Comparison of ENCODE assay signal across 8 mouse cellular contexts in genomic region chr1:143941465-143941864, GRCm38 (mm10).
DNase-seq lines count a peak whose midpoint lies in the region; ATAC-seq and TF ChIP-seq lines count a peak whose summit lies in the region.

No protein-coding gene starts in this region.

- H3K9me3 ChIP-seq in heart, embryonic 11.5 days (replicated peaks; ENCODE audit: control insufficient read depth, low read length), result no peaks in the 10 kb centered on the region
- H3K9me3 ChIP-seq in kidney, postnatal 0 days (replicated peaks; ENCODE audit: low read length), result no peaks in the 10 kb centered on the region

- DNase-seq in frontal cortex, postnatal 10 days (ENCODE audit: low spot score in 2 of 2), result peak; percentile 17 to 35
- DNase-seq in 3T3-L1 (ENCODE audit: low read depth, low spot score), result peak; percentile 92
- DNase-seq in adrenal gland, postnatal 36 days, result peak; percentile 89 to 93
- no peak for DNase-seq in kidney, postnatal 0 days (ENCODE audit: low spot score)
- peak; percentile 46 to 71 for DNase-seq in urinary bladder, postnatal 4 days (ENCODE audit: low spot score in 2 of 2)

- WGBS in heart, embryonic 11.5 days (ENCODE audit: insufficient replicate concordance), result 54% methylated on average over 5 of the region's 5 CpGs
- WGBS in kidney, postnatal 0 days, result 56% methylated on average over 5 of the region's 5 CpGs

- no peak overlapping the region for H3K27ac ChIP-seq in heart, embryonic 11.5 days (ENCODE audit: low read depth, low read length)
- H3K27ac ChIP-seq in kidney, postnatal 0 days, result no peak overlapping the region

- no peak overlapping the region for H3K9ac ChIP-seq in heart, embryonic 11.5 days (ENCODE audit: low read depth, low read length)
- H3K9ac ChIP-seq in kidney, postnatal 0 days (ENCODE audit: low read depth, low read length), result no peak overlapping the region

- H3K4me1 ChIP-seq in heart, embryonic 11.5 days (ENCODE audit: control insufficient read depth, insufficient read depth, low read length), result no peaks in the 10 kb centered on the region
- no peaks in the 10 kb centered on the region for H3K4me1 ChIP-seq in kidney, postnatal 0 days (replicated peaks; ENCODE audit: insufficient read depth, low read length)

- no peak for ATAC-seq in frontal cortex, adult (ENCODE audit: low TSS enrichment)
- 0 out of 2 replicates have a peak, but pooled peaks have one; percentile 39 for ATAC-seq in heart, embryonic 11.5 days (replicated peaks; ENCODE audit: insufficient number of reproducible peaks, low FRiP score, low TSS enrichment)
- peak; percentile 57; the same call in 1 of the 2 replicates for ATAC-seq in kidney, postnatal 0 days (replicated peaks; ENCODE audit: low FRiP score, low read depth)
- peak; percentile 40; the same call in 1 of the 2 replicates for ATAC-seq in monocyte, adult 5-6 weeks (replicated peaks; ENCODE audit: insufficient number of reproducible peaks, low FRiP score, low TSS enrichment, poor library complexity, severe bottlenecking)

- no peak for TF ChIP-seq CTCF in kidney, postnatal 0 days (IDR thresholded peaks at IDR 0.05; ENCODE audit: low read depth)

- no peak overlapping the region for H3K4me2 ChIP-seq in heart, embryonic 11.5 days
- no peak overlapping the region for H3K4me2 ChIP-seq in kidney, postnatal 0 days (ENCODE audit: low read length)

- no peaks in the 10 kb centered on the region for H3K27me3 ChIP-seq in heart, embryonic 11.5 days (ENCODE audit: control insufficient read depth, insufficient read depth, low read length)
- no peaks in the 10 kb centered on the region for H3K27me3 ChIP-seq in kidney, postnatal 0 days (ENCODE audit: insufficient read depth, low read length)

- no peaks in the 10 kb centered on the region for H3K36me3 ChIP-seq in heart, embryonic 11.5 days (ENCODE audit: control insufficient read depth, insufficient read depth, low read length)
- no peaks in the 10 kb centered on the region for H3K36me3 ChIP-seq in kidney, postnatal 0 days (ENCODE audit: insufficient read depth, low read length)

- no peak overlapping the region for H3K4me3 ChIP-seq in heart, embryonic 11.5 days (ENCODE audit: low read depth, low read length)
- no peak overlapping the region for H3K4me3 ChIP-seq in kidney, postnatal 0 days (replicated peaks; ENCODE audit: low read depth, low read length)
